Mouse (Mus musculus) embryonic fibroblast, embryonic 13.5 days (primary cell): Measurements from ENCODE around the gene Cpsf4l. TPM values are rescaled to one million over a fixed set of nuclear protein-coding genes. Genes with fewer than 3 reads are reported as not detected.

Experiments
- H3K27ac ChIP-seq: 2 replicates; pipeline ENCODE4 v1.5.1; 2012; ENCODE audit warnings: low read length, control low read depth, inconsistent platforms; ENCODE audit not compliant: insufficient read depth
- H3K4me1 ChIP-seq: 2 replicates; pipeline ENCODE4 v1.6.1; 2011; ENCODE audit warnings: low read length; ENCODE audit not compliant: control insufficient read depth, insufficient read depth
- H3K4me3 ChIP-seq: 2 replicates; pipeline ENCODE4 v1.5.1; 2011; ENCODE audit warnings: mild to moderate bottlenecking, control low read depth, low read length; ENCODE audit not compliant: insufficient read depth
- CTCF ChIP-seq: IDR thresholded peaks from 2 replicates; pipeline ENCODE4 v1.5.1; 2011; ENCODE audit warnings: mild to moderate bottlenecking, control low read depth, low read length, moderate library complexity, borderline replicate concordance; ENCODE audit not compliant: insufficient read depth
- POLR2A ChIP-seq: IDR thresholded peaks from 2 replicates; pipeline ENCODE4 v1.6.1; 2011; ENCODE audit warnings: low read depth, mild to moderate bottlenecking, control low read depth, low read length, moderate library complexity
- polyA plus RNA-seq: library from polyadenylated mRNA; stranded (reverse); fragments of >200 nt; gene quantifications from 2 replicates; pipeline ENCODE4 v1.2.4, GENCODE M21; 2011; ENCODE audit warnings: low read depth; ENCODE audit not compliant: missing spikeins, insufficient read length

The Cpsf4l gene
- polyA plus RNA-seq = not detected in 2 replicates

DNA sequence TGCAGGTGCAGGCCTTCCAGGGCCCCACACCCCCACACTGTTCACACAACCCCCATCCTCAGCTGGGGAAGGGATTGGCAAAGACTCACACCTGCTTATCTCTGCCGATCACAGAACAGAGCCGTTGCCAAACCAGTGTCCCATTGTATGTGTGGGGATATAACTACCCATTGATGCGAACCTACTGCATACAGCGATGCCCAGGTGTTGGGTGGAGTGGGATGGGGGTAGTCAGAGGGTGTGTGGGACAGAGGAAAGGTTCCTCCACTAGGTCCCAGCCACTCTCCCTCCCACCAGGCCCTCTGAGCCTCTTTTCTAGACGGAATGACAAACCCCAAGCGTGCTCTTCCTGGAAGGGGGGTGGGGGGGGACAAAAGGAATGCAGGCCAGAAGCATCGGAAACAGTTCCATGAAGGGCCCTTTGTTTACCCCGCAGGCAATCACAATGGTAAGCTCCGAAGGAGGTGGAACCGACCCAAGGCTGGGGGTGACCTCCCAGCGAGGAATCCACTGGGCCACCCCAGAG lies at the start of gene Cpsf4l:
Gene Cpsf4l (minus strand): TSS at position 287 of the 526 bp plus-strand sequence.
- Histone ChIP-seq H3K27ac (no peak within 1 kb of the TSS), H3K4me3 (no peak within 1 kb of the TSS), H3K4me1 (no peaks in the 10 kb centered on the region)
- TF ChIP-seq CTCF = no peak
- TF ChIP-seq POLR2A = no peak

GRCm38 (mm10) chr11:113758851-113759250 lies 49.0 kb upstream of the Cpsf4l start:
- Histone ChIP-seq H3K4me3 (no peak overlapping the region), H3K4me1 (0 out of 2 replicates have a peak, but pooled peaks cover 2% of the 10 kb centered on the region), H3K27ac (no peak overlapping the region)
- TF ChIP-seq CTCF = no peak
- no peak for TF ChIP-seq POLR2A

GRCm38 (mm10) chr11:113756578-113756977 lies 46.8 kb upstream of the Cpsf4l start:
- no peak overlapping the region for H3K27ac ChIP-seq
- TF ChIP-seq CTCF (no peak), POLR2A (no peak)
- no peak overlapping the region for H3K4me3 ChIP-seq
- H3K4me1 ChIP-seq = no peaks in the 10 kb centered on the region

DNA sequence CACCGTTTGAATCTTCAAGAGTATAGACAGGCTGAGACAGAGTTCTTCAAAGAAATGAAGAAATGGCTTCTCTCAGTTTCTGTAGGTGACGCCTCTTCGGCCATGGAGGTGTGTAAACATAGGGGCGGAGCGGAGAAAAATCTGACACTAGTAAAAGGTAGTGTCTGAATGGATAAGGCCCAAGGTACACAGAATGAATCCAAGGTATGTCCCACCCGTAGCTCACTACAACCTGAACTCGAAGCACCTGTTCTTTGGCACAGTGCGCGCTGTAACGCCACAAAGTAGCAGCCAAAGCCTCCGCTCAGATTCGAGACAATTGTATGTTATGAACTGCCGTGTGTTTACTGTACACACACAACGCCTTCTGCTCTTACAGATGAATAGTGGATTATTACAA lies 46.1 kb upstream of the Cpsf4l start:
- TF ChIP-seq CTCF (no peak), POLR2A (no peak)

DNA sequence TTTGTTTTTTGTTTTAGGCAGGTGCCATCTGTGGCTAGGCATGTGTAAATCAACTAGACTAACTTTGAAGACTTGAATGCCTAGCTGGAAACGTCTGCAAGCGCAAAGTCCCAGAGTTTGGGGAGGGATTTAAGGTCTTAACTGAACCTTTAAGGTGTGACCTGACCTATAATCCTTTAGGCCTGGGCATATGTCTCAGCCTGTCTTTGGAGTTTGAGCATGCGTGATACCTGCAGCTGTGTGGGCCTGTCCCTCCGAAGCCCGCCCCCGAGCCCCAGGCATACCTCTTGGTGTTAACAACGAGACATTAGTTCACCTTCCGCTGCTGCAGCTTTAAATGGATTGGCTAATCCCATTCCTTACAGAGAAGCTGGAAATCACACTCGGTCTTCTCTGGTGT lies 45.0 kb upstream of the Cpsf4l start:
- Histone ChIP-seq H3K27ac (no peak overlapping the region), H3K4me3 (no peak overlapping the region), H3K4me1 (no peaks in the 10 kb centered on the region)
- TF ChIP-seq POLR2A = no peak
- TF ChIP-seq CTCF = no peak

More for the DNA sequence above, 46.1 kb upstream of the Cpsf4l start:
- H3K4me3 ChIP-seq = no peak overlapping the region
- H3K4me1 ChIP-seq = no peaks in the 10 kb centered on the region
- H3K27ac ChIP-seq = no peak overlapping the region

DNA sequence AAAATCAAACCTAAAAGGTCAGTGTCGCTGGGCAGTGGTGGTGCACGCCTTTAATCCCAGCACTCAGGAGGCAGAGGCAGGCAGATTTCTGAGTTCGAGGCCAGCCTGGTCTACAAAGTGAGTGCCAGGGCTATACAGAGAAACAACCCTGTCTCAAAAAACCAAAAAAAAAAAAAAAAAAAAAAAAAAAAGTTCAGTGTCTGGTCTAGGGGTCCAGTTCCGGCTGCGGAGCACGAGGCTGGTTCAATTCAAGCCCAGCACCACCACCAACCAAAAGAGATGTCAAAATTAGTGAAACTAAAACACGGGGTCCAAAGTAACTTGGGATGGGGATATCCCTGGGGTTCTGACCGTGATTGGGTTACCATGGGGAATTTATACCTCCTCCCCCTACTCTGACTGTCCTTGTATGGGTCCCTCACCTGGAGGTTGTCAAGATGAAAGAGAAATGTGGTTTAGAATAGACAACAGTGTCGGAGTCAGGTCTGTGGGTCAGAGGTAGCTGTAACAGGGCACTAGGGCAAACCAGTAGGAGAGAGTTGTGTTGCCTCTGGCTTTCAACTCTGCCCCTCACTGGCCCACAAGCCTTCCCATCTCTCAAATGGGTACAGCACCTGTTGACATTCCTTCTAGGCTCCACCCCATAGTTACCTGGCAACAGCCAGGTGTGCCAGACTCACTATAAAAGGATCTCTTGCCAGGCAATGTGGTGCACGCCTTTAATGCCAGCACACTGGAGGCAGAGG lies 43.0 kb upstream of the Cpsf4l start:
- TF ChIP-seq POLR2A (no peak), CTCF (no peak)
- peaks cover 9% of the 10 kb centered on the region; the same call in 1 of the 2 replicates for H3K4me1 ChIP-seq
- no peak overlapping the region for H3K4me3 ChIP-seq
- H3K27ac ChIP-seq = no peak overlapping the region

DNA sequence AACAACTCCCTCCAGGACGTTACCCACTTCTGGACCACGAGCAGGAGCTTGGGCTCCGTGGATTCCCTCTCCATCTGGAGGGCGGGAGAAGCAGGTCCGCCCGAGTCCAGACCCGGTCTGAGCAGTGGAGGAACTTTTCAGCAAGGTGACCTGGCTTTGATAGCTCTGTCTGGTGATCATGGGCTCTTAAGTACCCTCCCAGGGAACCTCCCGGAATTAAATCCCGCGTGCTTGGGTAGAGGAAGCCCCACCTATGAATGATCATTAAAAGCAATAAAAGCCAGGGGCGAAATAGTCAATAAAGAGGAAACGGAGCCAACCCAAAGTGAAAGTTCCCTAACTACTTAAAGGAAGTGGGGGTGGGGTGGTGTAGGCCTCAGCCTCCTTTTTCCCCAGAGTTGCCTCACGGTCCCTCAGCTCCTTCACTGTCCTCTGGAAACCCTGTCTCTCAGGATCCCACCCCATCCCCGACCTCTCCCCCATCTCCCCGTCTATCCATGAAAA lies 42.4 kb upstream of the Cpsf4l start:
- Histone ChIP-seq H3K4me1 (peaks cover 9% of the 10 kb centered on the region; the same call in 1 of the 2 replicates), H3K27ac (peak overlapping the region; percentile 30), H3K4me3 (peak overlapping the region; percentile 52)
- no peak for TF ChIP-seq CTCF
- no peak for TF ChIP-seq POLR2A

GRCm38 (mm10) chr11:113751484-113752084 lies 41.8 kb upstream of the Cpsf4l start, which contains the start of gene Cdc42ep4:
Gene Cdc42ep4, minus strand, starts transcription at chr11:113751881.
- peak; percentile 92 for TF ChIP-seq POLR2A
- no peak for TF ChIP-seq CTCF
- Histone ChIP-seq H3K4me3 (peak within 1 kb of the TSS; percentile 87), H3K4me1 (peaks cover 9% of the 10 kb centered on the region; the same call in 1 of the 2 replicates), H3K27ac (peak within 1 kb of the TSS; percentile 85)

DNA sequence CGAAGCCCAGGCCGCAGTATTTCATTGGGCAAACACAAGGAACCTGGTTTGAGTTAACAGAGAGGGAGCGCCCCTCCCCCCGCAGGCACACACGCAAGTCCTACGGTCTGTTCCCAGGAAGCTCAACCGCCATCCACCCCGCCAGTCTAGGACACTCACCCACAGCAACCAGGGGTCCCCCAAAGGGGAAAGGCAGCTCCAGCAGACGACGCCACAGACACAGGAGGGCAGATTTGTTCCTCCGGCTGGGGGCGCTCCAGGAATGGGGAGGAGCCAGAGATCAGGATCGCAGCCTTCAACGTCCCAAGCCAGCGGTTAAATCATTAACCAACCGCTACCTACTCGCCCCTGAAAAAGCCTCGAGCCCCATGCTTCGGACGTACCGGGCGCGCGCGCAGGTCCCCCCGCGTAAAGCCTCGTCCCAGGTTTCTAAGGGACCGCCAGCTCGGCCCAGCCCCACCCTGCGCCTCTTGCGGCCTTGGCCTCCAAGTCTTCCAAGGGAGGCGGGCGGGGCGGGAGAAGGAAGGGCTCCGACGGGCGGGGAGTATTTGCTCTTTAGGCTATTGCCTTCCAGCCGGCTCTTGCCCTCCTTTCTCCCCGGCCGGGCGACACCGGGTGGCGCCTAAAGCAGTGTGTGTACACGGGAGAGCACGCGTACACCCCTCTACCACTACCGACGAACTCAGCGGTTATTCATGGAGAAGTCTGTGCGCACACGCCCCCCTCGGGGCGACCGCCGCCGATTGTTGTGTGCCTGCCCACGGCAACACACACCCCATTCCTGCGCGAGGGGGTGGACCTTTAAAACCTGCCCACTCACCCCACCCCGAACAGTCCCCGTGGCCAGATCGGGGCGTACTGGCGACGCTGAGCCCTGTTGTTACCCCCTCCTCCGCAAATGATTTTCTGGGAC lies 41.0 kb upstream of the Cpsf4l start:
- peaks cover 9% of the 10 kb centered on the region; the same call in 1 of the 2 replicates for H3K4me1 ChIP-seq
- peak overlapping the region; percentile 87 for H3K4me3 ChIP-seq
- 0 out of 2 replicates have a peak, but pooled peaks have one; percentile 17 for TF ChIP-seq CTCF
- TF ChIP-seq POLR2A = peak; percentile 54

More for the DNA sequence above, 41.0 kb upstream of the Cpsf4l start:
- peak overlapping the region; percentile 85 for H3K27ac ChIP-seq
